Mouse (Mus musculus): Measurements from ENCODE around the gene Zfp526. TPM values are rescaled to one million over a fixed set of nuclear protein-coding genes. Genes with fewer than 3 reads are reported as not detected.

Gene Zfp526
- polyA plus RNA-seq, 1 experiment from 2014 or later: 4.2 TPM

Small RNAs within 50 kb of the gene (microRNA-seq; reads per million reads assigned to microRNA genes)
- gene Mir7048: not detected

Other genes with a start within 250 kb of the Zfp526 start
- gene Rabac1, start 248.7 kb upstream of the Zfp526 start, polyA plus RNA-seq (2014; fragmentation: Nextera tagmentation; extraction: Ambion mirVana): 191 and 198 TPM in 2 replicates
- 2.8 and 3.2 TPM in 2 replicates for gene Atp1a3, start 215.5 kb upstream of the Zfp526 start, polyA plus RNA-seq (2014; fragmentation: Nextera tagmentation; extraction: Ambion mirVana)
- gene Grik5, start 149.1 kb upstream of the Zfp526 start, polyA plus RNA-seq (2014; fragmentation: Nextera tagmentation; extraction: Ambion mirVana): 12.3 and 13.0 TPM in 2 replicates
- 25.9 and 27.9 TPM in 2 replicates for gene Zfp574, start 148.9 kb upstream of the Zfp526 start, polyA plus RNA-seq (2014; fragmentation: Nextera tagmentation; extraction: Ambion mirVana)
- 1.8 and 2.3 TPM in 2 replicates for gene Pou2f2, start 41.7 kb upstream of the Zfp526 start, polyA plus RNA-seq (2014; fragmentation: Nextera tagmentation; extraction: Ambion mirVana)
- 7.5 and 8.7 TPM in 2 replicates for gene Dedd2, start 810 bp upstream of the Zfp526 start, polyA plus RNA-seq (2014; fragmentation: Nextera tagmentation; extraction: Ambion mirVana)
- gene Gsk3a, start 16.4 kb downstream of the Zfp526 start, polyA plus RNA-seq (2014; fragmentation: Nextera tagmentation; extraction: Ambion mirVana): 14.7 and 15.9 TPM in 2 replicates
- 25.8 and 27.7 TPM in 2 replicates for gene Erf, start 29.3 kb downstream of the Zfp526 start, polyA plus RNA-seq (2014; fragmentation: Nextera tagmentation; extraction: Ambion mirVana)
- gene Cic, start 46.3 kb downstream of the Zfp526 start, polyA plus RNA-seq (2014; fragmentation: Nextera tagmentation; extraction: Ambion mirVana): 51.4 and 54.1 TPM in 2 replicates
- 274 and 284 TPM in 2 replicates for gene Pafah1b3, start 76.6 kb downstream of the Zfp526 start, polyA plus RNA-seq (2014; fragmentation: Nextera tagmentation; extraction: Ambion mirVana)
- 0.76 and 1.1 TPM in 2 replicates for gene Prr19, start 80.0 kb downstream of the Zfp526 start, polyA plus RNA-seq (2014; fragmentation: Nextera tagmentation; extraction: Ambion mirVana)
- 1.9 and 2.0 TPM in 2 replicates for gene Tmem145, start 84.7 kb downstream of the Zfp526 start, polyA plus RNA-seq (2014; fragmentation: Nextera tagmentation; extraction: Ambion mirVana)
- 12.2 and 13.0 TPM in 2 replicates for gene Megf8, start 95.7 kb downstream of the Zfp526 start, polyA plus RNA-seq (2014; fragmentation: Nextera tagmentation; extraction: Ambion mirVana)
- 0.55 TPM in 1 of 2 replicates, not detected in the other for gene Cnfn, start 148.3 kb downstream of the Zfp526 start, polyA plus RNA-seq (2014; fragmentation: Nextera tagmentation; extraction: Ambion mirVana)
- gene Lipe, start 177.3 kb downstream of the Zfp526 start, polyA plus RNA-seq (2014; fragmentation: Nextera tagmentation; extraction: Ambion mirVana): 3.7 and 5.3 TPM in 2 replicates
- gene Cxcl17, start 191.5 kb downstream of the Zfp526 start, polyA plus RNA-seq (2014; fragmentation: Nextera tagmentation; extraction: Ambion mirVana): 0.58 TPM in 1 of 2 replicates, not detected in the other

Data from stomach, embryonic 14.5 days (tissue).